Mouse (Mus musculus) heart, embryonic 12.5 days (tissue): Measurements from ENCODE around the gene Tmem132e. TPM values are rescaled to one million over a fixed set of nuclear protein-coding genes. Genes with fewer than 3 reads are reported as not detected.

ENCODE experiments used
- ATAC-seq: fragments of 200-750 bp; cut with Nextera tagmentation; 2 replicates; pipeline ENCODE4 v1.8.0; 2017; ENCODE audit warnings: moderate TSS enrichment, moderate library complexity; ENCODE audit not compliant: insufficient number of reproducible peaks, low FRiP score
- H3K27ac ChIP-seq: fragments of 300-500 bp; sonication (generic); 2 replicates; pipeline ENCODE4 v1.5.1; 2016; ENCODE audit warnings: mild to moderate bottlenecking, moderate library complexity; ENCODE audit not compliant: poor library complexity, severe bottlenecking
- H3K27me3 ChIP-seq: fragments of 300-500 bp; sonication (generic); replicated peaks from 2 replicates; pipeline ENCODE4 v1.6.1; 2016; ENCODE audit warnings: mild to moderate bottlenecking, moderate library complexity
- H3K36me3 ChIP-seq: fragments of 300-500 bp; sonication (generic); 2 replicates; pipeline ENCODE4 v1.6.1; 2016; ENCODE audit warnings: mild to moderate bottlenecking, moderate library complexity
- H3K4me1 ChIP-seq: fragments of 300-500 bp; sonication (generic); replicated peaks from 2 replicates; pipeline ENCODE4 v1.6.1; 2016; ENCODE audit warnings: mild to moderate bottlenecking
- H3K4me2 ChIP-seq: fragments of 300-500 bp; sonication (generic); 2 replicates; pipeline ENCODE4 v1.6.1; 2016; ENCODE audit warnings: mild to moderate bottlenecking, moderate library complexity
- H3K4me3 ChIP-seq: fragments of 300-500 bp; sonication (generic); 2 replicates; pipeline ENCODE4 v1.5.1; 2016; ENCODE audit warnings: mild to moderate bottlenecking
- H3K9ac ChIP-seq: fragments of 300-500 bp; sonication (generic); 2 replicates; pipeline ENCODE4 v1.6.1; 2016; ENCODE audit warnings: mild to moderate bottlenecking, moderate library complexity
- H3K9me3 ChIP-seq: fragments of 300-500 bp; sonication (generic); replicated peaks from 2 replicates; pipeline ENCODE4 v1.6.1; 2016; ENCODE audit warnings: mild to moderate bottlenecking, moderate library complexity
- WGBS: fragments of 180-500 bp; shearing (Covaris S2); methylation state at CpG from one replicate; pipeline ENCODE4 v1.1.7; 2016; 5-methylcytosine and 5-hydroxymethylcytosine counted together
- polyA plus RNA-seq: library from polyadenylated mRNA; unstranded; fragments of >200 nt; fragmentation: Nextera tagmentation; extraction: Ambion mirVana; gene quantifications from 2 replicates; pipeline ENCODE4 v1.2.1, GENCODE M21; 2016

The Tmem132e gene
- polyA plus RNA-seq, 1 experiment from 2014 or later, result 0.20 TPM

DNA sequence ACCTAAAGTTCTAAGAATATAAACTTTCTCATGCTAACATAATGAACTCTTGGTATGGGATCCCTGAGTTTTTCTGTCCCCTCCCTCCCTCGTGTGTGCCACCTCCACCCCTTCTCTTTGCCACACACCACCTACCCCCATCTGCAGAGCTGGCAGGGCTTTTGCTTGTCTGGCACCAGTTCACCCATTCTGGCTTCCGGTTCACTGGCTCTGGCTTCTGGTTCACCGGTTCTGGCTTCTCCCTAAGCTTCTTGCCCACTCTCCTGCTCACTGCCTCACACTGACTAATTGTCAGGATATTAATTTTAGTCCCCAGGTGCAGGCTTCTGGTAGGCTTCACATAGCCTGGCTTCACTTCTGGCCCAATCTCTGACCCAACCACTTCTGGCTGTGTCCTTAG lies 88.7 kb downstream of the Tmem132e start:
- H3K4me2 ChIP-seq, result no peak overlapping the region
- no peak overlapping the region for H3K4me3 ChIP-seq
- H3K36me3 ChIP-seq, result no peaks in the 10 kb centered on the region
- no peaks in the 10 kb centered on the region for H3K9me3 ChIP-seq
- H3K27ac ChIP-seq, result no peak overlapping the region
- H3K27me3 ChIP-seq, result 0 out of 2 replicates have a peak, but pooled peaks cover 3% of the 10 kb centered on the region
- H3K4me1 ChIP-seq, result no peaks in the 10 kb centered on the region
- no peak overlapping the region for H3K9ac ChIP-seq
- WGBS, result 76% methylated on average over 3 of the region's 3 CpGs
- no peak for ATAC-seq

- Histone ChIP-seq H3K36me3 (no peaks in the 10 kb centered on the region), H3K4me1 (no peaks in the 10 kb centered on the region), H3K27ac (no peak overlapping the region), H3K27me3 (no peaks in the 10 kb centered on the region), H3K9me3 (no peaks in the 10 kb centered on the region; the same call in 1 of the 2 replicates), H3K9ac (no peak overlapping the region), H3K4me3 (no peak overlapping the region), H3K4me2 (no peak overlapping the region)
- 67% methylated on average over 3 of the region's 3 CpGs for WGBS
- no peak for ATAC-seq
Measured at GRCm38 (mm10) chr11:82480941-82481340, 92.2 kb downstream of the Tmem132e start.

DNA sequence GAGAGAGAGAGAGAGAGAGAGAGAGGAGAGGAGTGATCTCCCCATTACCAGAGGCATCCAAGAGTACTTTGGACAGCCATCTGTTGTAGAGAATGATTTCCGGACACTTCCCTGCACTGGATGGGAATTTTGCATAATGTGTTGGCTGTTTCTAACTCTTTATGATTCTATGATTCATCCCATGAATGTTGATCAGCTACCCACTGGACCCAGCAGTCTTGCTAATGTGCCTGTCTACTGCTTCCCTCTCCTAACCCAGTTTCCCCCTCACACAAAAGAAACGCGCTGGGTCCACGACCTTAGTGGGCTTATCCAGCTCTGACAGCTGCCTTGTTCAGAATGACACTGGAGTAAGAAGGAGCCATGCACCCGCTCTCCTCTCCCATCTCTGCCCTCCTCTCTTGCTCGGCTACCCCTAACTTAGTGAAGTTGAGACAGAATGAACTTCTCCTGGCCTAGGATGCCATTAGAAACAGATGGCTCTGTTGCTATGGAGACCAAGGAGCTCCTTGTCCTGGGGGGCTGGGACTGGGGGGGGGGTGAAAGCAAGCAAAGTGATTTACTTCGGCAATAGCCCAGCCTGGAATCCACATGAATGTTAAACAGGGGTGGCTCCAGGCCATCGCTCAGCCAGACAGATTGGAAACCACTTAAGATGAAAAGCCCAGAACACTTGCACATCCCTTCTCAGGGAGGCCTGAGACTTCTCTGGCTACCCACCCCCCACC lies 98.8 kb downstream of the Tmem132e start:
- no peak overlapping the region for H3K4me2 ChIP-seq
- WGBS, result 61% methylated on average over 8 of the region's 8 CpGs
- H3K27me3 ChIP-seq, result no peaks in the 10 kb centered on the region
- H3K9me3 ChIP-seq, result no peaks in the 10 kb centered on the region; the same call in 1 of the 2 replicates
- H3K4me3 ChIP-seq, result no peak overlapping the region
- no peaks in the 10 kb centered on the region for H3K36me3 ChIP-seq
- no peak overlapping the region for H3K27ac ChIP-seq
- no peak overlapping the region for H3K9ac ChIP-seq
- H3K4me1 ChIP-seq, result no peaks in the 10 kb centered on the region
- ATAC-seq, result no peak

DNA sequence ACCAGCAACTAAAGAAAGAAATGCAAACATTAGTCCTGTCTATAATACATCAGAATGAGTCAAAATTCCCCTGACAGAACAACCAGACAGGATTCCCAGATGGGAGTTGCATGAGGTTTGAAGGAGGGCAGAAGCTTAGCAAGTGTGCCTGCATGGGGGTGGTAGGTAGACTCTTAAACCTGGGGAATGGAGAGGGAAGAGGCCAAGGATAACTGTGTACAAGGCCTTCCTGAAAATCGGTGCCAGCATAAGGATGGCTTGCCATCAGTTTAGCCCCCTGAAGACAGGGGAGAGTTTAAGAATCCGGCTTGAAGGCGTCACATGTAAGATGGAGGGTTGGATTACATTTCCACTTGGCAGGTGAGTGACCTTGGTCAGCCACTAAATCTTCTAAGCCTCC lies 102.2 kb downstream of the Tmem132e start:
- H3K4me1 ChIP-seq, result no peaks in the 10 kb centered on the region
- no peaks in the 10 kb centered on the region for H3K9me3 ChIP-seq
- WGBS, result 80% methylated on average over 3 of the region's 3 CpGs
- no peak overlapping the region for H3K4me3 ChIP-seq
- H3K4me2 ChIP-seq, result no peak overlapping the region
- H3K27ac ChIP-seq, result no peak overlapping the region
- no peak for ATAC-seq
- H3K36me3 ChIP-seq, result no peaks in the 10 kb centered on the region
- H3K27me3 ChIP-seq, result no peaks in the 10 kb centered on the region
- H3K9ac ChIP-seq, result no peak overlapping the region

Other genes starting within 250 kb of the Tmem132e start
- not detected in 2 replicates for gene Ccl1, start 83.2 kb upstream of the Tmem132e start, polyA plus RNA-seq